Mouse (Mus musculus) cortical plate, adult 2 months (tissue): ENCODE data around the gene Cdkn1c. TPM values are rescaled to one million over a fixed set of nuclear protein-coding genes. Genes with fewer than 3 reads are reported as not detected.

Source experiments
- H3K27ac ChIP-seq: fragments of 200-500 bp; 2 replicates; pipeline ENCODE4 v1.5.1; 2012; ENCODE audit warnings: low read length, control low read depth, inconsistent platforms; ENCODE audit not compliant: insufficient read depth
- H3K4me1 ChIP-seq: fragments of 200-500 bp; 2 replicates; pipeline ENCODE4 v1.6.1; 2011; ENCODE audit warnings: low read length; ENCODE audit not compliant: control insufficient read depth, insufficient read depth
- H3K4me3 ChIP-seq: fragments of 200-500 bp; 2 replicates; pipeline ENCODE4 v1.5.1; 2011; ENCODE audit warnings: mild to moderate bottlenecking, low read length, control low read depth; ENCODE audit not compliant: insufficient read depth
- CTCF ChIP-seq: fragments of 200-500 bp; IDR thresholded peaks from 2 replicates; pipeline ENCODE4 v1.5.1; 2011; ENCODE audit warnings: mild to moderate bottlenecking, control low read depth, low read length; ENCODE audit not compliant: insufficient read depth; ENCODE audit errors: extremely low read depth
- POLR2A ChIP-seq: fragments of 200-500 bp; IDR thresholded peaks from 2 replicates; pipeline ENCODE4 v1.6.1; 2011; ENCODE audit warnings: mild to moderate bottlenecking, low read length, control low read depth; ENCODE audit not compliant: insufficient read depth; ENCODE audit errors: extremely low read depth
- polyA plus RNA-seq: library from polyadenylated mRNA; depleted of rRNA; stranded (reverse); fragments of >200 nt; gene quantifications from 2 replicates; pipeline ENCODE4 v1.2.3, GENCODE M21; 2012

The Cdkn1c gene
- polyA plus RNA-seq, 1 experiment: 12.0 TPM

- TF ChIP-seq POLR2A (no peak), CTCF (no peak)
- H3K4me3 ChIP-seq: no peak overlapping the region
- H3K4me1 ChIP-seq: no peaks in the 10 kb centered on the region
- no peak overlapping the region for H3K27ac ChIP-seq
Observed at GRCm38 (mm10) chr7:143500912-143501311, 40.1 kb upstream of the Cdkn1c start.

- no peaks in the 10 kb centered on the region for H3K4me1 ChIP-seq
- TF ChIP-seq POLR2A (no peak), CTCF (no peak)
- no peak overlapping the region for H3K27ac ChIP-seq
- no peak overlapping the region for H3K4me3 ChIP-seq
Observed at GRCm38 (mm10) chr7:143498584-143498983, 37.7 kb upstream of the Cdkn1c start.

- TF ChIP-seq CTCF (no peak), POLR2A (no peak)
- no peak overlapping the region for H3K27ac ChIP-seq
- no peaks in the 10 kb centered on the region for H3K4me1 ChIP-seq
- no peak overlapping the region for H3K4me3 ChIP-seq
Observed at GRCm38 (mm10) chr7:143495104-143495961, 34.5 kb upstream of the Cdkn1c start.

GRCm38 (mm10) chr7:143493616-143494126 is 32.8 kb upstream of the Cdkn1c start:
- H3K27ac ChIP-seq: no peak overlapping the region
- no peaks in the 10 kb centered on the region for H3K4me1 ChIP-seq
- no peak overlapping the region for H3K4me3 ChIP-seq
- TF ChIP-seq POLR2A (no peak), CTCF (no peak)

- H3K4me3 ChIP-seq: no peak overlapping the region
- TF ChIP-seq CTCF: no peak
- no peaks in the 10 kb centered on the region for H3K4me1 ChIP-seq
- no peak overlapping the region for H3K27ac ChIP-seq
Observed at GRCm38 (mm10) chr7:143489735-143490134, 28.9 kb upstream of the Cdkn1c start.

GRCm38 (mm10) chr7:143482541-143482940 is 21.7 kb upstream of the Cdkn1c start:
- TF ChIP-seq CTCF (no peak), POLR2A (no peak)
- no peaks in the 10 kb centered on the region for H3K4me1 ChIP-seq
- H3K4me3 ChIP-seq: no peak overlapping the region

GRCm38 (mm10) chr7:143481806-143482387 is 21.0 kb upstream of the Cdkn1c start:
- Histone ChIP-seq H3K4me3 (no peak overlapping the region), H3K27ac (no peak overlapping the region)
- no peak for TF ChIP-seq POLR2A
- TF ChIP-seq CTCF: no peak

More at GRCm38 (mm10) chr7:143482541-143482940, 21.7 kb upstream of the Cdkn1c start:
- no peak overlapping the region for H3K27ac ChIP-seq

GRCm38 (mm10) chr7:143480498-143480897 is 19.6 kb upstream of the Cdkn1c start:
- TF ChIP-seq CTCF: peak; percentile 38
- no peak for TF ChIP-seq POLR2A
- H3K27ac ChIP-seq: no peak overlapping the region
- H3K4me3 ChIP-seq: no peak overlapping the region

More at GRCm38 (mm10) chr7:143481806-143482387, 21.0 kb upstream of the Cdkn1c start:
- no peaks in the 10 kb centered on the region for H3K4me1 ChIP-seq

GRCm38 (mm10) chr7:143477800-143478199 is 16.9 kb upstream of the Cdkn1c start:
- H3K27ac ChIP-seq: no peak overlapping the region
- no peak overlapping the region for H3K4me3 ChIP-seq
- TF ChIP-seq POLR2A: no peak
- no peak for TF ChIP-seq CTCF
- no peaks in the 10 kb centered on the region for H3K4me1 ChIP-seq

More at GRCm38 (mm10) chr7:143480498-143480897, 19.6 kb upstream of the Cdkn1c start:
- H3K4me1 ChIP-seq: no peaks in the 10 kb centered on the region
